Mouse (Mus musculus) gastrocnemius, adult 8-10 months (tissue): Measurements from ENCODE around the gene Grb7. TPM values are rescaled to one million over a fixed set of nuclear protein-coding genes. Genes with fewer than 3 reads are reported as not detected.

ENCODE experiments used
- DNase-seq, 2 experiments: peaks; one replicate each; pipeline ENCODE4 v3.0.0; 2022; ENCODE audit warnings: low spot score in 2 of 2
- total RNA-seq, 4 experiments: library from RNA; stranded (reverse); gene quantifications; 2 replicates each; pipeline ENCODE4 v1.2.4; 2022

Gene Grb7
- under 1 TPM in 2 of 4 experiments, not detected in 2; 0.11 to 0.29 TPM for total RNA-seq

DNA sequence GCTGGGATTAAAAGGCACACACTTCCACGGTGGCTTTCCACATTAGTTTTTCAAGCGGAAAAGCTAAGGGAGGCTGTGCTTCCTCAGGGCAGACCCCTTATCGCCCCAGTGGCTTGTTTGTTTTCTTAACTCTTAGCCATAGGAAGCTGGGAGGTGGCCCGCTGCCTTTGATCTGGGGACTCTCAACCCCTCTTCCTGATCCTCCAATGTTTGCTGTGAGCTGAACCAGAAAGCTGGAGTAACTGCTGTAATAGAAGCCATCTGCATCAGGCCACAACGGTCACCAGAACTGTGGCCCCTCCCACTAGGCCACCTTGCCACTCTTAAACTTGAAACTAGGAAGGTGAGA lies at the start of gene Grb7:
Gene Grb7, plus strand, starts transcription at position 182 of the 349 bp plus-strand sequence.
- DNase-seq: no peak

DNA sequence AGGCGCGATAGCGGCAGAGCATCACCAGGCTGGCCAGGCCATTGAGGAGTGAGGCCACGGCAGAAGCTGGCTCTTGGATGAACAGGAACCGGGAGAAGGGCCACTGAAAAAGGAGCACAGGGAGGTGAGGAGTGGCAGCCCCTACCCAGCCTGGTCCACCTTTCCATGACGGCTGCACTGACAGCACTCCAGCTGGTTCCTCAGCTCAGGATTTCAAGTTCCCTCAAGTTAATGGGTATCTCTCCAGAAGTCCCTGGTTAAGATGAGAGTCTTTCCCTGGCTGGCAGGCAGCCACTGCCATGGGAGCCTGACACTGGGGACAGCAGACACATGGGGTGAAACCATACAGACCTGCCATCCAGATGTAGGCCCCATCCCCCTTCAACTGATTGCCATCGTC lies 48.2 kb upstream of the Grb7 start:
- DNase-seq: no peak

DNA sequence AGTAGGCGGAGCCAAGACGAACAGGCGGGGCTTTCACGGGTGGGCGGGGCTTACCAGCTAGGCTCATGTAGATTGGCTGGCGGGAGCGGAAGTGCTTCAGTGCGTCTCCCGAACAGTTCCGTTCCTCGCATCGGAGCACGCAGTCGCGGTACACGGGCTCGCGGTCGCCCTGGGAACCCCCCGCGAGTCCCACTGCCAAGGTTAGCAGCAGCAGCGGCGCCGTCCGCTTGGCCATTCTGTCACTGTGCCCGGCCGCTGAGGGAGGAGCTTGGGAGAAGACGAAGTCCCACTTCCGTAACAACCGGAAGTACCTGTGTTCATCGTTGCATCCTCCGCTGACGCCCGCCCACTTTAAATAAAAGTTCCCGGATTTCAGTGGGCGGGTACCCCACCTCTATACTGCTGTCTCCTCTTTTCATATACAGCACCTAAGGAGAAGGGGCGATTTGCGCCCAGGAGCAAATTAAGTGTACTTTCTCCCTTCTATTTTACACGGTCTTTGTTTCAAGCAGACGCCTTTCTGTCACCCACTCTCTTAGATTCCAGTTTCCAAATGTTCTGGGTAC lies 46.0 kb upstream of the Grb7 start, which contains the start of gene Pgap3:
Gene Pgap3, minus strand, starts transcription at position 330 of the 566 bp plus-strand sequence.
- peak; percentile 79 to 86 for DNase-seq

DNA sequence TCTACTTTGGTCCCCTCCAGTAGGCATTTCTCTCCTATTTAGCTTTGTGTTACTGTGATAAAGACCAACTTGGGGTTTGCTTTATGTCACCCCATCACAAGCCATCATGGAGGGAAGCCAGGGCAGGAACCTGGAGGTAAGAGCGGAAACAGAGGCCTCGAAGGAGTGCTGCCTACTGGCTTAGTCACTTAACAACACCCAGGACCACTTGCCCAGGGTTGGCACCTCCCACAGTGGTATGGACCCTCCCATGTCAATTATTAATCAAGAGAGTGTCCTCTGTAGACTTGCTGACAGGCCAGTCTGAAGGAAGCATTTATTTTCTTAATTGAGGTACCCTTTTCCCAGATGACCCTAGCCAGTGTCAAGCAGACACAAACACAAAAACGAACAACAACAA lies 45.4 kb upstream of the Grb7 start:
- no peak for DNase-seq

DNA sequence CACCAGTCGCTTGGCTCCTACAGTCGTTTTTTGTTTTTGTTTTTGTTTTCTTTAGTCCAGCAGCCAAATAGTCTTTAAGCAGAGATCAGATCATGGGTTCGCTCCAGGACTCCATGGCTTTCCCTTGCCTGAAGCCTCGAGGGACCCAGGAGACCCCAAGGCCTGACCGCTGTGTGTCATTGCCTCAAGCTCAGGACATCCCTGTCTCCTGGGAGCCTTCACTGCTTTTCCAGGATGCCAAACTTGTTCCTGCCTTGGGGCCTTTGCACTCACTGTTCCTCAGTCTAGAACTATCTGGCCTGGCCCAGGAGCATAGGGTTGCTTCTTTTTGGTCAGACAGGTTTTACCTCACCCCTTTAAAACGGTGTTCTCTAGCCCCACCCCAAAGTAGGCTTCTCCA lies 39.6 kb upstream of the Grb7 start:
- no peak for DNase-seq

DNA sequence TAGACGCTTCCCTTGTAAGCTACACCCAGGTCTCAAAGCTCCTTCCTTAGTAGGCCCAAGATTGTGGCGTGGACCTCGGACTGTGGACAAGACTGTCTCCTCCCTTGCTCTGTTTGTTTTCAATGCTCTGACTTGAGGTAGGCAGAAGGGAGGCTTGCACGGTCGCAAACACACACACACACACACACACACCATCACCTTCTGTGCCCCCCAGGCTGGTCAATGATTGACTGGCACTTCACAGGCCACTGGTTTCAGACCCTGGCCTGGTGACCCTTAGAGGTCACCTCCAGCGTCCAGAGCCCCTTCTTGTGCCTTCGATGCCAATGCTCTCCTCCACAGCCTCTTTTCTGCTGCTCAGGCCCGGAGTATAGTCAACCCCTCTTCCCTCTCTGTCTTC lies 37.3 kb upstream of the Grb7 start:
- no peak for DNase-seq

DNA sequence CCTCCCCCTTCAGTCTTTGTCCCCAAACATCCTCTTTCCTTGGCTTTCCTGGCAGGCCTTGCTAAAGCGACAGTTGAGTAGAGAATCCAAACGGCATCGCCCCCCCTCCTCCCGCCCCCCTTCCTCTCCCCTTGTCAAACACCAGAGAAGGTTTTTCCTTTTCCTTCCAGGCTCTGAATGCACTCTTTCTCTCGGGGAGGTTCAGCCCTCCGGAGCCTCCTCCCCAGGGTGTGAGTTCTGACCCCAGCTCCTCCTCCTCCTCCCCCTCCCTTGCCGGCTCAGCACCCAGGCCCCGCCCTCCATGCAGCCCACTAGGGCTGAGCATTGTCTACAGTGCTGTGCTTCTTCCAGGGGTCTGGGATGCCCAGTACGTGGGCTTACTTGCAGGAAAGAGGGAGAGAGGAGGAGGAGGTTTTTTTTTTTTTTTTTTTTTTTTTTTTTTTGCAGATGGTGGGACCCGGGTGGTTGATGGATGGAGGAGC lies 36.8 kb upstream of the Grb7 start:
- no peak for DNase-seq

DNA sequence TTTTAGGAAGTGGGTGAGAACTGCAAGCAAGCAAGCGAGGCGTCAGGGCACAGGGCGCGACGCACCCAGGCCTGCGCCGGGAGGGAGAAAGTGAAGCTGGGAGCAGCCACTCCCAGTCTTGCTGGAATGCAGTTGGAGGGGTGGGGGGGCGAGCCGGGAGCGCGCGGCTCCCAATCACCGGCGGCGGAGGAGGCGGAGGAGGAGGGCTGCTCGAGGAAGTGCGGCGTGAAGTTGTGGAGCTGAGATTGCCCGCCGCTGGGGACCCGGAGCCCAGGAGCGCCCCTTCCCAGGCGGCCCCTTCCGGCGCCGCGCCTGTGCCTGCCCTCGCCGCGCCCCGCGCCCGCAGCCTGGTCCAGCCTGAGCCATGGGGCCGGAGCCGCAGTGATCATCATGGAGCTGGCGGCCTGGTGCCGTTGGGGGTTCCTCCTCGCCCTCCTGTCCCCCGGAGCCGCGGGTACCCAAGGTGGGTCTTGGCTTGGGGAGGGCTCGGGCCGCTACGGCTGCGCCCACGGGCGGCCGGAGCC lies 33.9 kb upstream of the Grb7 start, which contains the start of gene Erbb2:
Gene Erbb2, plus strand, starts transcription at position 198 of the 524 bp plus-strand sequence.
- DNase-seq: peak in 1 of 2 experiments; percentile 34

DNA sequence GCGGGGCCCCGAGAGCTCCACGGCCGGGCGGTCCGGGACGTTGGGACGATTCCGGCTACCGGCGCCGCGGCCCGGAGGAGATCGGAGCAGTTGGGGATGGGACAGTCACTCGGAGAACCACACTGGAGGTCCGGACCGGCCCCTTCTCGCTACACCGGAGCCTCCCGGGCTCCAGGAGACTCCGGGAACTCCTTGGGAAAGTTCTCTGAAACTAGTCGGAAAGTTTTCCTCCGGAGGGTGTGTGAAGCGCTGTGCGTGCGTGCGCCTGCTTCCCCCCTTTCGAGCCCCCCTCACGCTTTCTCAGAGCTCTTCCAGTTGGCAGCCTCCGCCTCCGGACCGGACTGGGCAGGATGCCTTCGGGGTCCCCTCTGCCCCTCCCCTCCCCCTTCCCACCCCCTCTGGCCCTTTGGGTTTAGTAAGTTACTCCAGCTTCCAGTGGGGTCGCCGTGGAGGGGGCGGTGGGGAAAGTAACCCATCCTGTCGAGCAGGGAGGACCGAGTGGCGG lies 33.3 kb upstream of the Grb7 start:
- no peak for DNase-seq

DNA sequence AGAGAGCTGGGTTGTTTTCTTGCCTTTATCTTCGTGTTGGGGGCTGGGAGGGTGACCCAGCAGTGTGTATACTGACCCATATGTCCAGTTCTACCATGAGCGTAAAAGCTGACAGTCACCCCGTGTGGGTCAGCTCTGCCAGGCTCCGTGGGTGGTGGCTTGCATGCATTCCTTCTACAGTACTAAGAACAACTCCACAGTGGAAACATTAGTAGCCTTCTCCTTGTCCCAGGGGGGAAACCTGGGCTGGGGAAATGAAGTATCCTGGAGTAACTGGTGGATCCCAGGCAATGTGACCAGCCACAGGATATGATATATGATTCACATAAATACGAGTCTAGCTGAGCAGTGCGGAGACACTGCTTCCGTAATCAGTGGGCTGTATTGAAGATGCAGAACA lies 32.5 kb upstream of the Grb7 start:
- DNase-seq: no peak

DNA sequence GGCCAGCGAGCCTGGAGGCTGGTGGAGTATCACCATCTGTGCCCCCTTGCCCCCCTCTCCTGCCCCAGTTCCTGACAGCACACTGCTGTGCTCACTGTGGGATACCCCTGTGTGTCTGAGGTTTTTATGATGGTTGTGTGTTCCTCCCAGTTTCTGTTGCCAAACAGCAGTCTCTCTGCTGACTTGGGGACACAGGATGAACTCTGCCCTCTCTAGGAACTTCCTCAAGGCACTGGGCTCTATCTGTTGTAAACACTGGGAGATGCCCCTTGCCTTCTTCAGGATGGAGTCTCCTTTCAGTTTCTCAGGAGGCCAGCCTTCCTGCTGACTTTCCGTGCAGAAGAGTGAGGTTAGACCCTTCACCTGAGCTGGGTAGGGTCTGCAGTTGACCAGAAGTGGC lies 32.0 kb upstream of the Grb7 start:
- no peak for DNase-seq

DNA sequence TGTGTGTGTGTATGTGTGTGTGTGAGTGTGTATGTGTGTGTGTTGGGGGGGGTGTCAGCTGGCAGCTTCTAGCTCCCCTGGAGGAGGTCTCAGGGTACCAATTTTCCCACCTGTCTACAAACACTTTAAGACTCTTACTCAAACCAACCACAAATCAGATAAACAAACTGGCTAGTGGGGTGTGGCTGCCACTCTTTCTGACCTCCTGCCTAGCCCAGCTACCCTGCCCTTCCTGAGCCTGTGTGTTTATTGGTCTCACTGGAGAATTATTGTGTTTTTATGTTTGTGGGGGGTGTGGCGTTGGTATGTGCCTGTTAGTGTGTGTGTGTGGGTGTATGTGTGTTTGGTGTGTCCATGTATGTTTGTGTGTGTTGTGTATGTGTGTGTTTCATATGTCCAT lies 29.1 kb upstream of the Grb7 start:
- no peak for DNase-seq

DNA sequence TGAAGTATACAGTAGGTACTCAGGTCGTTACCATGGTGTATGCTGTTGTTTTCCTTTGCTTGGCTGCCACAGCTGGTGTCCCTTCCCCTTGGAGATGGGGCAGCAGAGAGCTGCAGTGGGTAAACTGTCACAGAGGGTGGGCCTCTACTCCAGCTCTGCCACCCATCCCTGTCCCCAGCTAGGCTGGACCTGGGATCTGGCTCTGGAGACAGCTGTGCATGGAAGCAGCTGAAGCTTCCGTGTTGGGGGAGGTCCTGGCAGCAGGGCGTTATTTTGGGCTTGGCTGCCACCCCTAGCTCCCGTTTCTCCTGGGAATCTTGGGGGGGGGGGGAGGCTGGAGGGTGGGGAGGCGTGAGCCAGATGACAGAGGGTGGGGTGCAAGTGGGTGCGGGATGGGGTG lies 27.9 kb upstream of the Grb7 start:
- DNase-seq: no peak

DNA sequence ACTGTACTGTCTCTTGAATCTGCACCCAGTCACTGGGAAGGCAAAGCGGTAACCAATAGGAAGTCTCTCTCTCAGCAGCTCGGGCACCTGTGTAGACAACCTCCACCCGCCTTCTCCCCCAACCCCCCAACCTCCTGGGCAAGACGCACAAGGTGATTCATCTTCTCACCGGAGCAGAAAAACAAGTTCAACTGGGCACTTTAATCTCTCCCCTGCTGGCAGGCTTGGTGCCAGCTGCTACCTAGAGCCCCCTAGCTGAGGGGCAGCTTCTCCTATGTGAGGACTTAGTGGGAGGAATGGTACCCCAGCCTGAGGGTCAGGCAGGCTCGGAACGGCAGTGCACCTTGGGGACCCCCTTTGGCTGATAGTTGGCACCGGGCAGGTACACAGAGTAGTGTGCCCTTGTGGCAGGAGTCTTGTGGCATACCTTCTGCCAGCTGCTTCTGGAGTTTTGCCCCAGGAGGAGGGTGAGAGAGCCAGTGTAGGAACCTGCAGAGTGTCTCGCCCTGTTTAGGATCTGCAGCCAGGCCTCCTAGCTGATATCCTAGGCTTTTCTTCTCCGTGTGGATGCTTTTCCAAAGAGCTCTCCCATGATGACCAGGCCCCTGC lies 27.2 kb upstream of the Grb7 start:
- no peak for DNase-seq

DNA sequence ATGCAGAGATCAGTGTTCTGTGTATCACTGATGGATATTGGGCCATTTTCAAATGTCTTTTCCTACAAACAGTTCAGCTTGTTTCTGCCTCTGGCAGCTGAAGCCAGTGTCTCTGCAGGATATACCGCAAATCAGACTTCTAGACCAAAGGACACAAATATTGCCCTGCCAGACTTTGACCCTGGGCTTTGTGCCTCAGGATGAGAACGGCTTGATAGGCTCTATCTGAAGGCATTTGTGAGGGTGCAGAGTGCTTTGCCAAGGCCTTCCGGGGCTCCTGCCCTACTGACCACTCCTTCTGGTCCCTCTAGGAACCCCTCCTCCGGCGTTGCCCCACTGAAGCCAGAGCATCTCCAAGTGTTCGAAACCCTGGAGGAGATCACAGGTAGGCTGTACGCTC lies 19.6 kb upstream of the Grb7 start:
- no peak for DNase-seq

DNA sequence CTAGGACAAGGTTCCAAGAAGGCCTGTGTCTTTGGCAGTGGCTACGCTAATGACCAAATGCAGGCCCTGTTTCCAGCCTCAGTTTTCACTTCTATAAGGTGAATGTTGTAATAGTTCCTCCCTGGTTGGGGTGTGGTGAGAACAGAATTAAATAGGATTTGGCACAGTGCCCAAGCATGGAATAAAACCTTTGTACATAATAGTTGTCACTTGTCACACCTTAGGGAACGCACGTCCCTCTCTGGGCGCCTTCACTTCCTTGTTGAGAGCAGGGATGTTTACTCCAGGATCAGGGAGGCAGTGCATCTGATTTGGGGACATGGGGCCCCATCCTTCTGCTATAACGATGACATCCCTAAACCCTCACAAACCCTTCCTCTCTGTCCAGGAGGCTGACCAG lies 17.8 kb upstream of the Grb7 start:
- no peak for DNase-seq

DNA sequence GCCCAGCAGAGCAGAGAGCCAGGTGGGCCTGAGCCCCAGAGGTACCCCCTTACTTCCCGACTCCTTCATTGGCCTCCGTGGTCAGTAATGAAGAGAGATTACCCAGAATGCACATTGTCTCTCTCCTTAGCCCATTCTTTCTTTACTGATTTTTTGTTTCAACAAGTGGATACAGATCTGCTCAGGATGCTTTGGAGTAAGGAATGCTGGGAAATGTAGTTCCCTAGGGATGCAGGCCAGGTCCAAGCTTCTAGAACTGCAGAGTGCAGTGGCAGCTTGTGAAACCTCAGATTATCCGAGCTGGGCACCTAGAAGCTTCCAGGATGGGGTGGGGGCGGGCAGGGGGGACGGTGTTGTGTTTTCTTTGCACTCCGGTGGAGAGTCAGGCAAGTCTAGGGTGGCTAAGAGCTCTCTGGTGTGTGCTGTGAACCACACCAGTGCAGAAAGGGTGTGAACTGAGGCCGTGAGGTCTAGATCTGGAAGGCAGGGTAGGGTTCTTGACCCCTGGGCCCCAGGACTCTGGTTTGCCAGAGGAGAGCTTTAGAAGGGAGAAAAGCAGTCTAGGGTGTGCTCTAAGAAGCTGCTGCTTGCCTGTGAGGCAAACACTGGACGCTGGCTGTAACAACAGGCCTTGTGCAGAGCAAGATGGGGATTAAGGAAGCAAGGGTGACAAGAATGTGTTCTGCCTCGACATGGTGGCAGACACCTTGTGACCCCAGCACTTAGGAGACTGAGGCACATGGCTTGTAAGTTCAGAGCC lies 14.3 kb upstream of the Grb7 start:
- DNase-seq: no peak

DNA sequence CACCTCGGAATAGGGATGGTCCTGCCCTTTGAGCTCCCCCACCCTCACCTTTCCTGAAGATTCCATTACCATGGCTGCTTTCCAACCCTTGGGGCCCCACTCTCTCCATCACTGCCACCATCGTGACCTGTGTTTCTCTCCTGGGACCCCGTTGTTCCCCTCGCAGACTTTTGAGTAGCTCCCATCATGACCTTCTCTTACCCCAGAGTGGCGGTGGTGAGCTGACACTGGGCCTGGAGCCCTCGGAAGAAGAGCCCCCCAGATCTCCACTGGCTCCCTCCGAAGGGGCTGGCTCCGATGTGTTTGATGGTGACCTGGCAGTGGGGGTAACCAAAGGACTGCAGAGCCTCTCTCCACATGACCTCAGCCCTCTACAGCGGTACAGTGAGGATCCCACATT lies 10.5 kb upstream of the Grb7 start:
- DNase-seq: no peak

DNA sequence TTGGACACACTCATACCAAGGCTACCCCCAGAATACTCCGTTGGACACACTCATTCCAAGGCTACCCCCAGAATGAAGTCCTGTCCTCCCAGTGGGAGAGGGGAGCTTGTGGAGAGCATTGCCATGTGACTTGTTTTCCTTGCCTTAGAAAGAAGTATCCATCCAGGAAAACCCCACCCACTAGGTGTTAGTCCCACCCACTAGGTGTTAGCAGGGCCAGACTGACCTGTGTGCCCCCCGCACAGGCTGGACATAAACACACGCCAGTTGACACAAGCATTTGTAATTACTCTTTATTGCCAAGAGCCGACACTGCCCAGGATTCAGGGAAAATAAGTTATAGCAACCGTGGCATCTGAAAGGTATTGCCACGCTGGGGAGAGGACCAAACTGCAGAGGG lies 8.8 kb upstream of the Grb7 start:
- DNase-seq: no peak

DNA sequence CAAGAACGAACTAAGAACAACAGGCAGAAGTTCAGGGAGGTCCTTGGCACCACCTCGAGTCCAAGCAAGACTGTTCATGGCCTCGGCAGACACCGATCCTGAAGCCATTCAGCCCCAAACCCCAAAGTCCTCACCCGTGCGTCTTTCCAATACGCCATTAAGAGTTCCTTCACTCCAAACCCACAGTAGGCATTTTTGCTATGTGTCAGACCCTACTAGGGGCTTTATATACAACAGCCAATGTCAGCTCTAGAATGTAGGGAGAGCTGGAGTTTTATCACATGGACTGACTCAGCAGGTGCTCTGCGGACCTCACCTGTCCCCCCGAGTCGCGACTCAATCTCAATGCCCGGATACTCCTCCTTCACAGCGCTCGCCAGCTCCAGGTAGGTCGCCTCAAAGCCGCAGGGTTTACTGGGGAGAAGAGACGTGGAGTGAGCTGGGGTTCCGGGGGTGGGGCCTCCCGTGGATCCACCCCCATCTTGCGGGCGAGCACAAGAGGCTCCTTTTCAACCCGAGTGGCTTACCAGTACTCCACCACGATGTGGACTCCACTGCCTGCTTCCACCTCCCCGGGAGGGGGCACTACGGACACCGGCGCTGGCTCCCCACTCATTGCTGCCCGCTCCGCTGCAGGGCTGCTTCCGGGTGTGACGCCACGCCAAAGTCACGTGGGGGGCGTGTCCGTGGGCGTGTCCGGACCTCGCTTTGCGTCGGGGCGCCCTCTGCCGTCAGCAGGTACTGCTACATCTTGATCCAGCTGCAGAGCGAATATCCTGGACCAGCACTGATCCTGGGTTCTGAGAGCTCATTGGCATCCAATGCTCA lies 7.6 kb upstream of the Grb7 start, which contains the start of gene Mien1:
Gene Mien1, minus strand, starts transcription at position 661 of the 828 bp plus-strand sequence.
- DNase-seq: peak; percentile 88 to 89

DNA sequence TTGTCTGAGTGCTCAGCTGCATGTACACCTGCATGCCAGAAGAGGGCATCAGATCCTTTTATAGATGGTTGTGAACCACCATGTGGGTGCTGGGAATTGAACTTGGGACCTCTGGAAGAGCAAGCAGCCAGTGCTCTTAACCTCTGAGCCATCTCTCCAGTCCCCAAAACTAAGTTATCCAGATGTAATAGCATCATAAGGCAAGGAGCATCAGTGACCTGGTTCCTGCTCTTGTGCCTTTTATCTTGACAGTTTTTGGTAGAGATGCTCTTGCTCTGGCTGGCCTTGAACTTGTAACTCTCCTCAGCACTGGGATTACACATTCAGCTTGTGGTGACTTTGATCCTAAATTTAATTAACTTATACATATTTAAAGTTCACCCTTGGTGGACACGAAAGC lies 2.5 kb upstream of the Grb7 start:
- no peak for DNase-seq
